Mouse (Mus musculus) lung, postnatal 14 days (tissue): Measurements from ENCODE around the gene Serf1.
"Not testable (repeated sequence)": the region's sequence is repeated elsewhere in the genome, so short reads cannot be mapped to it uniquely, and the experiment has no call there.

Source experiments
- DNase-seq: peaks from one replicate; pipeline ENCODE4 v3.0.0; 2021

Gene Serf1

DNA sequence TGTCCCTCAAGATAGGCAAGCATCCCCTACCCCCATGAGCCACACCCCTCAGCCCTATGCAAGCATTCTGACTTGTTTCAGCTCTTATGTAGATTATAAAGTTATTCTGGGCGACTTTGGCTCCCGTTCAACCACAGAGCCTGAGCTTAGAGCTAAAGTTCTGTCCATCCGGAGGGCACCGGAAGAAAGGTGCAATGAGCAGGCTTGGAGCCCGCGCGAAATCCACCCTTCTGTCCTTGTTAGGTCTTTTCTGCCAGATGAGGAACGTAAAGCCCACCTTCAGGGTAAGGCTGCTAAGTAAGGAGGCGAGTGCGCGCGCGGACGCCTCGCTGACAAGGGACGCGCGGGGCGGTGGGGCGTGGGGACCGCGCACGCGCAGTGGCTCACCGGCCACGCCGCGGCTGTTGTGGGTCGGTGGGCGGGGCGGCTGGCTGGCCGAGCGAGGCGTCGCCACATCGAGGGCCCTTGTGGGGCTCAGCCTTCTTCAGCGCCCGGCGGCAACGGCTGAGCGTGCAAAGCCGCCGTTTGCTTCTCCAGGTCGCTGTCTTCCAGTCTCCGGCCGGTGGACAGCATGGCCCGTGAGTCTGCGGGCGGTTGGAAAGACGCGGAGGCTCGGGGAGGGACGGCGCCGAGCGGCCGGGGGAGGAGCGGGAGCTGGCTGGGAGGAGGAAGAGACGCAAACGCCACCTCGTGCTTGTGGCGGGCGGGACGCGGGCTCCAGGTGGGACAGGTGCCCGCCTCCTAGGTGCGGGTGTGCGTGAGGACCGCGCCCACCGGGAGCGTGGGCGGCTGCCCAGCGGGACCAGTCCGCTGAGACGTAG, at the start of gene Serf1:
Gene Serf1 (plus strand): TSS at position 361 of the 821 bp plus-strand sequence.
- DNase-seq, result peak; percentile 85

DNA sequence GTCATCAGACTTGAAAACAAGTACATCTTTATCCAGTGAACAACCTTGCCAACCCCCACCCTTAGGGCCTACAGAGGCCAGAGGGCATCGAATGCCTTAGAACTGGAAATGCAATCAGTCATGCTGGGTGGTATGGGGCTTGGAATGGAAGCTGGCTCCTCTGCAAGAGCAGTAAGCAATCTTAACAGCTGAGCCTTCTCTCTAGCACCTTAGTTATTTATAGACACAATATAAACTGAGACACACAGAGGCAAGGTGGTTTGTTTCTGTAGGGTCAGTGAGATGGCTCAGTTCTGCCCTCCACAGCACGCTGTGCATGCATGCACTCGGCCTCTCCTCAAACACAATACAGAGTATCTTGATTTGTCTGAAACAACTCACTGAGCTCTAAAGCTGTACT, 43.9 kb upstream of the Serf1 start:
- peak; percentile 2 for DNase-seq

DNA sequence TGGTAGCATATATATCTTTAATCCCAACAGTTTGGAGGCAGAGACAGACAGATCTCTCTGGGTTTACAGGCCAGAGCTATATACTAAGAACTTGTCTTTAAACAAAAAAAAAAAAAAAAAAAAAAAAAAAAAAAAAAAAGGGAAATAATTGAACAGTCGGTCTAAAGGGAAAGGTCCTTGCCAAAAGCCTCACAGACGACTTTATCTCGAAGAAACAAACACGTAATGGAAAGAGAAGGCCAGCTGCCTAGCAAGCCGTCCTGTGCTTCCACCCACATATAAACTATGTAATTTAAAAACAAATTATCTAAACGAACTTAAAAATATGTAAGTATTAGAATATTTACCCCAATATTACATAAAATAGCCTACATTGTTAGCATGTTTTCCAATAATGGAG, 40.0 kb upstream of the Serf1 start:
- DNase-seq, result no peak

DNA sequence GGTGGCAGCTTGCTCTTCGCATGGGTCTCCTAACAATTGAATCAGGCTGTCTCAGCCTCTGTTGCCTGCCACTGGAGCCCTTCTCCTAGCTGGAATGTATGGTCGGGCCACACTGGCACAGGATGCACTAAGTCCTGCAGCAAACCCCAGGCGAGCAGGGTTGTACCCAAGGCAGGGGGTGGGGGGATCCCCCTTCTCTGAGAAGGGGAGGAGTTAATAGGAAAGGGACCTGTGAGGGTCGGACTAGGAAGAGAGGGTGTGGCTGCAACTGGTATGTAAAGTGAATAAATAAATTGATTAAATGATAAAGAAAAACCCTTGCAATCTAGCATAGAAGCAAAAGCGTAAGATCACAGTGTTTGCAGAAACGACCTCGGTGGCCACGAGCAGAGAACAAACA, 36.3 kb upstream of the Serf1 start:
- DNase-seq, result no peak

DNA sequence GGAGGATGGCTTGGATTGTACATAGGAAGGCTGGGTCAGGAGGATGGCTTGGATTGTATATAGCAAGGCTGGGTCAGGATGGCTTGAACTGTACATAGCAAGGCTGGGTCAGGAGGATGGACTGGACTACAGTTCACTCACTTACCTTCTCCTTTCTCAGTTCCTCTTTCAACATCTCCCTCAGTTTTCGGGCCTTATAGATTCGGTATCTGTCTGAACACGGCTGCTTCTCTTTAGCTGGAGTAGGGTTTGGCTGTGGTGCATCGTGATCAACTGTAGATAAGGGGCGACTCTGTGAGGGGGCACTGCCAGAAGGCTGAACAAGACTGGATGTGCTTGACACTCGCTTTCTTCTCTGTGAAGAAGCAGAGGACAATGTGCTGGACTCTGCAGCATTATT, 9.0 kb upstream of the Serf1 start:
- no peak for DNase-seq

DNA sequence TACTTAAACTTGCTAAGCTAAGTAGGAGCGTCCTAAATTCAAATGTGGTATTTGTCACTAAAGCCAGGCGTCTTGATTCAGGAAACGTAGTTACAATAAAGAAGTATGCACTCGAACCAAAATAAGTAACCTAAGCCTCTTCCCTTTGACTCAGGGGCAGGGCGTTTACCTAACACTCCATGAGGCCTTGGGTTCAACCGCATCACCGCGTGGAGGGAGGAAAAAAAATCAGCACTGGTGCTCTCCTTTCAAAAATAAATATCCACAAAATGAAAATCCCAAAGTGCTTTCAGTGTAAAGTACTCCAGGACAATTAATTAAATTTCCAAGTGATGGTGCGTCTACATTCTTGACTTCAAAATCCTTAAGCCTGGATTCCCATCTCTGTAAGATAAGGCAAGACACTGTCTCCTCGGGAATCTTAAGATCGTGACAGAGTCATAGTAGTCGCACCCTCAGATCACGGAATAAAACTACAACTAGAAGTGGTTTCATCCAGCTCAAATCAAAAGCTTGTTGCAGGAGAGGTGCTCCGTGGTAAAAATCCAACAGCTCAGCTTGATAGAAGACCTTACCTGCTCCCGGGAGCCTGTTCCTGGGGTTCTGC, 4.7 kb upstream of the Serf1 start:
- DNase-seq, result no peak

DNA sequence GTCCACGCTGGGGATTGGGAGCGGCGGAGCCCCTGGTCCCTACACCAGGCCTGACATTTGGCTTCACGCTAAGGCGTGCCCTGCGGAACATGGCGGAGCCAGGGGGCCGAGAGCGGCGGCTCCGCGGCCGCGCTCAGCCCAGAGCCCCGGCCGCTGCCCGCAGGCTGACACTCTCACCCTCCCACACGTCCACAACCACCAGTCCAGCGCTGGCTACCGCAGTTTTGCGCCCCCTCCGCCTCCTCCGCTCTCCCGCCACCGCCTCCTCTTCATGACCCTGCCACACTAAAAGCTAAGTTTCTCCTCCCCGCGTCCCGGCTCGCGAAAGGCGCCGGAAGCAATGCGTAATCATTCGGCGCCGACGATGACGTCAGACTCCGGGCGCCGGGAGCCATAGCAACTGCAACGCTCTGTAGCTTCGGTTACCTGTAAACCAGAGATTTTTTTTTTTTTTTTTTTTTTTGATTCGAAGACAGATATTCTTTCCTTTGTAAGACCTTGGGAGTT, 4.0 kb upstream of the Serf1 start, which contains the start of gene Bdp1:
Gene Bdp1 (minus strand): TSS at position 323 of the 507 bp plus-strand sequence.
- DNase-seq, result peak; percentile 96

DNA sequence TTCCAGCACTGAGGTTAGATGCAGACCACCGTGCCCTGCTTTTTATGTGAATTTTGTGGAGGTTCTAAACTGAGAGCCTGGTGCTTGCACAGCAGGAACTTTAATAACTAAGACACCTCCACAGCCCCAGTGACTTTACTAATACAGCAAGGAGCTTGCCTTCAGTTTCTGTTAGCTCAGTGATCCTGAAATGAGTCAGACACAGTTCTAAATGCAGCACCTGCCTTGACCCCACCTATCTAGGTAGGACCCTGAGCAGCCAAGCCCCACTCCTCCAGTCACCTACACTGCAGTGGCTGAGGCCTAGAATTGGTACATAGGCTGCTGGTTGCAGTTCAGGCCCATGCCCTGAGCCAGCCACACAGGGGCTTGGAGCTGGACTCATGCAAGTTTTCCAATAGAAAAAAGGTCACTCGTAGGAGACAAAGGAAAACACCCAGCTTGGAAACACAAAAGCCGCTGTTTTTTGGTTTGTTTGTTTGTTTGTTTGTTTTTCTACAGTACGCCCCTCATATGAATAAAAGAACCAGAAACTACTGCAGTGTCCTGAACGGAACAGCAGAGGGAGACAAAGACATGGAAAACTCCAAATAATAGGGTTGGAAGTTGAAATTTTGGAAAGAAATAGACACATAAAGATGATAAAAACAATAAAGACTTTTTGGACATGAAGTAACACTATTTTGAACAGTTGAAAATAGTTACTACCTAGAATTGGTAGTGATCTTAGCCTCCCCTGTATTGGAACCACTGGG, 4.6 kb downstream of the Serf1 start:
- no peak for DNase-seq

DNA sequence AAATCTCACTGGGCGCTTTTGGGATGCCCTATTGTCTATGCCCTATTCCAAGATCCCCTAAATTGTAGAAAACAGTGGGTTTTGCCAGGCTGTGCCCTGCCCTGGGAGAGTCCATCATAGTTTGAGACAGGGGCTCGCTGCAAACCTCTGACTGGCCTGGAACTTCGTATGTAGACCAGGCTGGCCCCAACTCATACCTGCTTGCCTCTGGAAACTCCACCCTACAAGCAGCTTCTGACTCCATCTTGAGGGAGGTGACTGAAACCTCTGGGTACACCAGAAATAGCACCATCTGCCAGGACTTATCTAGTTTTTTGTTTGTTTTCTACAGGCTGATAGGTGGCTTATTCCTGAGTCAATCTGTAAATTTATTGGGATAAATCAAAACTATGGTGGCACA, 16.2 kb downstream of the Serf1 start:
- DNase-seq, result no peak

DNA sequence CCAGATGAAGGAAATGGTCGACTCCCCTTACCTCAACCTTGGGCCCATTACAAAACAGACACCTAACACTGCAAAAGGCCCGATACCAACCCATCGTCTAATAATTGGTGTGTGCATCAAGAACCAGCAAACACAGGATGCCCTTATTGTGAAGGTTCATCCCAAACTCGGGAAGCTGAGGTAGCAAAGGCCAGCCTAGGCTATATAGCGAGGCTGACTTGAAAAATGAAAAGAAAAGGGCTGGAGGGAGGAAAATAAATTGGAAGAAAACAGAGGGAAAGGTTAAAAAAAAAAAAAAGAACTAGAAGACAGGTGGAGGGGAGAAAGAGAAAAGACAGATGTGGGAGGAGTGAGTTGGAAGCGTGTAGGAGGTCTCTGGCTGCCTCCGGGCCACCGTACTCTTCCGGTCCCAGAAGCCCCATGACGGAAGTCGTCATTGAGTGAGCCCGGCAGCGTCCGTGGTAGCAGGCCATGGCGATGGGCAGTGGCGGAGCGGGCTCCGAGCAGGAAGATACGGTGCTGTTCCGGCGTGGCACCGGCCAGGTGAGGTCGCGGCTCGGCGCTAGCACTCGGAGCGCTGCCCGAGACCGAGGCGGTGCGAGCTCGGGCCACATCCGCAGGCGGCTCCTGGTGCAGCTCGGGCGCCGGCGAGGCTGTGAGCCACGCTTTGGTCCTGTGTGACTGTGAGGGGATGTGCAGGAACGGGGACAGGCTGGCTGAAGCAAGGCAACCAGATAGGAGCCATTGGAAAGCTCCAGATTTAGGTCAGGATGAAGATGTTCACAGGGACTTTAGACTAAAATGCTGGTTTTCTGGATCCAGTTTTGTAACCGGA, 16.8 kb downstream of the Serf1 start, which contains the start of gene Smn1:
Gene Smn1 (plus strand): TSS at position 430 of the 835 bp plus-strand sequence.
- peak; percentile 92 for DNase-seq

DNA sequence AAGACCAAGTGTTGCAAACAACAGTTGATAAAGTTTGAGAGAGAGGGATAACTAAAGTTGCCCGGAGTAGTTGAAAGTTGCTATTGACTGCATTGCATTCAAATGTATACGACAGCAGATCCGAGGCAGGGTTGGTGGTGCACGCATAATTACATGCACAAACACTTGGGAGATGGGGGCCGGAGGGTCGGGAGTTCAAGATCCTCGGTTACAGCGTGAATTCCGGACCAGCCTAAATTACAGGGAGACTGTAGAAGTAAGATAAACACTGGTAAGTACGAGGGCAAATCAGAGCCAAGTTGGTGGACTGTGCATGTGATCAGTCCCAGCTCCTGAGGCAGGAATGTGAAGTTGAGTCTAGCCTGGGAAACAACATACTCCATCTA, 17.4 kb downstream of the Serf1 start:
- DNase-seq, result no peak

DNA sequence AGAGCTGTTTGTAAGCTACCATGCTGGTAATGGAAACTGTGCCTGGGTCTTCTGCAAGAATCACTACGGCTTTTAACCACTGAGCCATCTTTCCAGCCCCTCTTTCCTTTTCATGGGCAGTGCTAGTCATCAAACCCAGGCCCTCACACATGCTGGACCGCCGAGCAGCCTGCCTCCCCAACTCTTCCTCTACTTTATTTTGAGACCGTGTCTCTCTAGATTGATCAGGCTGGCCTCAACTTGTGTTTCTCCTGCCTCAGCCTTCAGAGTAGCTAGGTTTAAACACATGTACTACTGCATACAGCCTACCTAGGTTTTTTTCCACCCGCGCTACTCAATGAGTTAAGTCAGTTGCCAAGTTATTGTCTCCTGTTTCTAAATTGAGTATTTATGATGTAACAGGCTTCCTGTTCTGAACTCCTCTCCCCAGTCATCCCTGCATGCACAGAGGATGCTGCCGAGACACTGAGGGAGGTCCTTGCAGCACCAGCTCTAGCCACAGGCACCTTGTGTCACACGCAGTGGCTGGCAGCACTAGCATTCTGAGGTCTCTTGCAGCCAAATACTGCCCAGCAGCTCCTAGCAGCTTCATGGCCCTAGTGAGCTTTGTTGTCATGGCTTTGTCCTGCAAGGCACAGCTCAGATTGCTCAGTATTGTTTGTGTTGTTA, 34.0 kb downstream of the Serf1 start:
- no peak for DNase-seq

DNA sequence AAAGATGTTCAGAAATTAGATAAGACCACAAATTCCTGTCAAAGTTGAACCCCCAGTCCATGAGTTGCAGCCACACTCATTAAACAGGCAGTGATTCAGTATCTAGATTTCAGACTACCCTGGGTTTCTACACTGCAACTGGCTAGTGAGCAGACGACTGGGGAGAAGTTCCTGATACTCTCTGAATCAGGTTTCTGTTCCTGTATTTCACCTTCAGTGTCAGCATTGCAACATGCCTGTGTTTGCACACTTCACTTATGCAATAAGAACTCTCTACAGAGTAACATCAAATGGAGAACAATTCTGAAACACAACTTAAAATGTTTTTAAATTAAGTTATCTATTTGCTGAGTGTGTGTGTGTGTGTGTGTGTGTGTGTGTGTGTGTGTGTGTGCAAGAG, 44.8 kb downstream of the Serf1 start:
- DNase-seq, result peak; percentile 19

DNA sequence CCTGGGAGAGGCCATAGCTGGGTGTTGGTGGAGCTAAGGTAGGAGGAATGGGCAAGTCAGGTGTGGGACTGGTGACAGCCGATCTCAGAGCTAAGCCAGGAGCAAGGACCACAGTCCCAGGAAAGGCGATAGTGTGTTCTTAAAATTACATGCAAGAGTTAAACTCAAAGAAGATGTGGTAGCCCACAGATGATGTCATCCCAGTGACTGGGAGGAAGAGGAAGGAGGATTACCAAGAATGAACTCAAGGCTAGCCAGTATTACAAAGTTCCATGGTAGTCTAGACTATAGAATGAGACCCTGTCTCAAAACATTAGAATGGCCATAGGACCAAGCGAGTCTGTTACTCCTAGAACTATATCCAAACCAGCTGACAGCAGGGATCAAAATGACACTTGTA, 48.8 kb downstream of the Serf1 start:
- DNase-seq, result no peak

DNA sequence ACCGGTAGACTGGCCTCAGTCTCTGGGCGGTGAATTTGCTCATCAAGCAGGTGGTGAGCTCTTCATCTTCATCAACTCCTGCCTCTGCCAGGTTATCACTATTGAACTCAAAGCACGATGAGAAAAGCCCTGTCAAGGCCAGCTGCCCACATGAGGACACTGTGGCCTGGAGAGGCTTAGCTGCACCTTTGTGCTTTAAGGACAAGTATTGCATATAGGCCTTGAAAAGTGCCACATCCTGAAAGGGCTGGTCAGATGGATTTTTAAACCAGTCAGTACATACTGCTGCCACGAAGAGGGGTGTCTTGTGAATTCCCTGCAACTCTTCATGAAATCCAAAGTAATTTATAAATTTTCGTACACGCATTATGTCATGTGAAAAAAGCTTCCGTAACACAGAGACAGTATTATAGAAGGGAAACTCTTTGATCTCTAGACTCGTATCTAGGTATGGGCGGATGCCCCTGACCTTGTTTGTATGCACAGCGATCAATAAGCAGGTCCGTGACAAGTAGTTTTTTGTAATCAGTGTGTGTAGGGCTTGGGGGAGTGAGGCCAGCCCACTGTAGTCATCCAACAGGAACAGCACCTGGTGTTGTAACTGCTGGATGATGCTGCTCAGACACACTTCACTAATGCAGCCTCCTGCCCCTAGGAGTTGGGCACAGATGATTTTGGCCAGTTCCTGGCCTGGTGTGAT, 53.5 kb downstream of the Serf1 start:
- DNase-seq, result not testable (repeated sequence)

DNA sequence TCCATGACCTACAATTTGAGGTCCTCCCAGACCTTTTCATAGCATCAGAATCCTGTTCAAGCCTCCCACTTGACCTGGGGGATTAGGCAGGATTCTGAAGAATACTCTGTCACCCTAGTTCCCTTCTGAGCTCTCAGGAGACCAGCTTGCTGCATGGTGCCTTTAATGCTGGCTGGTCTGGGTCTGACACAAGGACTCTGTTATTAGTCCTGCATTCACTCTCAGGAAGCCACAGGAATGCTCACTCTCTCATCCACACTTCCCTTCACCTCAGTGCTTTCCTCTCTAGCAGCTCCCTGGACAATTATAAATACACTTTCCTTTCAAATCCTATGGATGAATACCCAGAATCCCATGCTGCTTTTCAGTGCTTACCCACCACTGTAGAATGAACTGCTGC, 54.7 kb downstream of the Serf1 start:
- not testable (repeated sequence) for DNase-seq
